In genomic region chr11:104571373-104571772, GRCm38 (mm10) we compare ENCODE assay signal across 8 mouse cellular contexts. TPM values are rescaled to one million over a fixed set of nuclear protein-coding genes. Genes with fewer than 3 reads are reported as not detected.
DNase-seq lines count a peak whose midpoint lies in the region; ATAC-seq and TF ChIP-seq lines count a peak whose summit lies in the region.
"Not testable (repeated sequence)": the region's sequence is repeated elsewhere in the genome, so short reads cannot be mapped to it uniquely, and the experiment has no call there.

No protein-coding gene starts in this region.

- intact Hi-C loops in heart, postnatal 36 days (cut with DNase I): not testable (repeated sequence)

- peak overlapping the region; percentile 39; the same call in 1 of the 2 replicates for H3K9ac ChIP-seq in forebrain, postnatal 0 days
- H3K9ac ChIP-seq in liver, embryonic 14.5 days (replicated peaks): 0 out of 2 replicates have a peak overlapping the region, but pooled peaks have one; percentile 20
- H3K9ac ChIP-seq in midbrain, embryonic 14.5 days (replicated peaks; ENCODE audit: low read length): peak overlapping the region; percentile 40

- not testable (repeated sequence) for H3K9me3 ChIP-seq in forebrain, postnatal 0 days (ENCODE audit: low read length); liver, embryonic 14.5 days (ENCODE audit: control insufficient read depth, low read length); midbrain, embryonic 14.5 days (ENCODE audit: control insufficient read depth, low read length)

- TF ChIP-seq CTCF in forebrain, postnatal 0 days (IDR thresholded peaks at IDR 0.05; ENCODE audit: low read depth); liver, embryonic 14.5 days (IDR thresholded peaks at IDR 0.05; ENCODE audit: low read depth): not testable (repeated sequence)

- H3K4me1 ChIP-seq in forebrain, postnatal 0 days (ENCODE audit: insufficient read depth); liver, embryonic 14.5 days (replicated peaks; ENCODE audit: control insufficient read depth in 2 of 2, insufficient read depth in 2 of 2, low read length in 1 of 2); midbrain, embryonic 14.5 days (ENCODE audit: control insufficient read depth, insufficient read depth, low read length): not testable (repeated sequence)

- not testable (repeated sequence) for H3K27ac ChIP-seq in forebrain, postnatal 0 days (ENCODE audit: low read depth, low read length); liver, embryonic 14.5 days; midbrain, embryonic 14.5 days (replicated peaks; ENCODE audit: low read depth, low read length)

- H3K36me3 ChIP-seq in forebrain, postnatal 0 days (ENCODE audit: insufficient read depth); liver, embryonic 14.5 days (replicated peaks; ENCODE audit: control insufficient read depth, insufficient read depth, low read depth); midbrain, embryonic 14.5 days (ENCODE audit: control insufficient read depth, insufficient read depth, low read length): not testable (repeated sequence)

- ATAC-seq in common myeloid progenitor, adult 5-6 weeks (replicated peaks; ENCODE audit: low read depth, poor library complexity, severe bottlenecking): peak; percentile 84
- peak; percentile 66 for ATAC-seq in forebrain, postnatal 0 days
- peak; percentile 82 for ATAC-seq in liver, embryonic 14.5 days (ENCODE audit: insufficient read depth)
- not testable (repeated sequence) for ATAC-seq in midbrain, embryonic 14.5 days (ENCODE audit: low FRiP score, low TSS enrichment)

- DNase-seq in Muller cell, postnatal 12 days (ENCODE audit: inconsistent ontology term): peak; percentile 56
- peak; percentile 53 for DNase-seq in forebrain, postnatal 0 days
- DNase-seq in heart, postnatal 36 days: peak; percentile 33 to 39
- DNase-seq in kidney, postnatal 14 days: peak; percentile 34
- DNase-seq in liver, embryonic 14.5 days (ENCODE audit: low read depth in 3 of 3, low spot score in 3 of 3): peak in 2 of 3 experiments; percentile 37 to 42
- DNase-seq in midbrain, embryonic 14.5 days: peak; percentile 55
- DNase-seq in right cerebral cortex, postnatal 4 days: peak; percentile 39

- peak overlapping the region; percentile 22 for H3K4me3 ChIP-seq in forebrain, postnatal 0 days (ENCODE audit: low read depth, low read length)
- peak overlapping the region; percentile 32 to 47 for H3K4me3 ChIP-seq in liver, embryonic 14.5 days (ENCODE audit: insufficient read depth in 1 of 2, low read depth in 2 of 2, low read length in 2 of 2)
- peak overlapping the region; percentile 27 for H3K4me3 ChIP-seq in midbrain, embryonic 14.5 days (replicated peaks; ENCODE audit: low read depth, low read length)

- peak overlapping the region; percentile 53 for H3K4me2 ChIP-seq in forebrain, postnatal 0 days (ENCODE audit: low read depth)
- peak overlapping the region; percentile 62 for H3K4me2 ChIP-seq in liver, embryonic 14.5 days (ENCODE audit: low read depth)
- peak overlapping the region; percentile 55 for H3K4me2 ChIP-seq in midbrain, embryonic 14.5 days (ENCODE audit: low read length)

- 1% methylated on average over 28 of the region's 28 CpGs for WGBS in forebrain, postnatal 0 days
- 1% methylated on average over 28 of the region's 28 CpGs for WGBS in liver, embryonic 14.5 days (ENCODE audit: insufficient replicate concordance)
- WGBS in midbrain, embryonic 14.5 days: 6% methylated on average over 28 of the region's 28 CpGs

- H3K27me3 ChIP-seq in forebrain, postnatal 0 days (ENCODE audit: insufficient read depth, low read length); liver, embryonic 14.5 days (ENCODE audit: control insufficient read depth, insufficient read depth, low read length); midbrain, embryonic 14.5 days (ENCODE audit: control insufficient read depth, insufficient read depth, low read length): not testable (repeated sequence)

- TF ChIP-seq EP300 in liver, embryonic 14.5 days (IDR thresholded peaks at IDR 0.05; ENCODE audit: low read depth): not testable (repeated sequence)

RNA-seq across cellular contexts. Expression of gene Myl4, which starts 20.9 kb away (rescaled TPM):
- 0.87 and 1.2 TPM in 2 replicates for total RNA-seq in common myeloid progenitor, adult 5-6 weeks (2017)
- 0.67 and 5.8 TPM in 2 replicates for total RNA-seq in forebrain, postnatal 0 days (2014; rRNA removed)
- 4.6 and 5.3 TPM in 2 replicates for polyA plus RNA-seq in forebrain, postnatal 0 days (2015; fragmentation: Nextera tagmentation; extraction: Ambion mirVana)
- total RNA-seq in heart, postnatal 36 days (2021): 100 to 1,000 TPM; 628 to 806 TPM
- 0.45 and 0.50 TPM in 2 replicates for polyA plus RNA-seq in liver, embryonic 14.5 days (2012; rRNA removed)
- 0.51 and 0.63 TPM in 2 replicates for polyA plus RNA-seq in liver, embryonic 14.5 days (2014; fragmentation: Nextera tagmentation; extraction: Ambion mirVana)
- polyA plus RNA-seq in midbrain, embryonic 14.5 days (2014; fragmentation: Nextera tagmentation; extraction: Ambion mirVana): 2.8 and 3.2 TPM in 2 replicates

RNA-seq across cellular contexts. Expression of gene Cdc27, which starts 21.0 kb away (rescaled TPM):
- 74.3 and 78.4 TPM in 2 replicates for total RNA-seq in common myeloid progenitor, adult 5-6 weeks (2017)
- total RNA-seq in forebrain, postnatal 0 days (2014; rRNA removed): 34.9 and 46.5 TPM in 2 replicates
- polyA plus RNA-seq in forebrain, postnatal 0 days (2015; fragmentation: Nextera tagmentation; extraction: Ambion mirVana): 23.3 and 33.2 TPM in 2 replicates
- 10 to 100 TPM; 27.2 to 31.1 TPM for total RNA-seq in heart, postnatal 36 days (2021)
- 8.1 and 12.1 TPM in 2 replicates for polyA plus RNA-seq in liver, embryonic 14.5 days (2012; rRNA removed)
- polyA plus RNA-seq in liver, embryonic 14.5 days (2014; fragmentation: Nextera tagmentation; extraction: Ambion mirVana): 20.0 and 23.8 TPM in 2 replicates
- polyA plus RNA-seq in midbrain, embryonic 14.5 days (2014; fragmentation: Nextera tagmentation; extraction: Ambion mirVana): 41.0 and 48.1 TPM in 2 replicates

RNA-seq across cellular contexts. Expression of gene Itgb3, which starts 36.4 kb away (rescaled TPM):
- 12.3 and 15.8 TPM in 2 replicates for total RNA-seq in common myeloid progenitor, adult 5-6 weeks (2017)
- 1.2 and 1.9 TPM in 2 replicates for total RNA-seq in forebrain, postnatal 0 days (2014; rRNA removed)
- polyA plus RNA-seq in forebrain, postnatal 0 days (2015; fragmentation: Nextera tagmentation; extraction: Ambion mirVana): 0.47 and 0.71 TPM in 2 replicates
- 1 to 10 TPM; 3.0 to 3.3 TPM for total RNA-seq in heart, postnatal 36 days (2021)
- polyA plus RNA-seq in liver, embryonic 14.5 days (2012; rRNA removed): 10.1 and 11.2 TPM in 2 replicates
- 5.7 and 6.9 TPM in 2 replicates for polyA plus RNA-seq in liver, embryonic 14.5 days (2014; fragmentation: Nextera tagmentation; extraction: Ambion mirVana)
- 0.23 and 0.28 TPM in 2 replicates for polyA plus RNA-seq in midbrain, embryonic 14.5 days (2014; fragmentation: Nextera tagmentation; extraction: Ambion mirVana)

Comparison
In these comparisons a context has a peak if more than half of its experiments do, and no peak if none do; other contexts are left out.
1. RNA of gene Myl4, which starts 20.9 kb away (total RNA-seq): 628 to 806 TPM in heart, postnatal 36 days; 0.87 to 1.2 TPM in common myeloid progenitor, adult 5-6 weeks and 0.67 to 5.8 TPM in forebrain, postnatal 0 days; every median in the first group is over 10 times any median in the second.
2. Peak in every context shown above with its lines, with median percentiles within 50 percentile points of each other: DNase-seq, H3K4me2 ChIP-seq, H3K4me3 ChIP-seq and H3K9ac ChIP-seq.